Mouse (Mus musculus) myocyte (in vitro differentiated cells): ENCODE measurements at regions not wholly inside any gene's neighbourhood (a gene's known extent, or its start where the extent isn't known, plus 50 kb on each side); places are given as distances from the start of the nearest gene placed in this dataset.

Source experiments
- CEBPB ChIP-seq: IDR thresholded peaks from 2 replicates; pipeline ENCODE4 v1.6.1; 2011; ENCODE audit warnings: mild to moderate bottlenecking, moderate library complexity; ENCODE audit not compliant: poor library complexity, insufficient read depth, severe bottlenecking
- E2F4 ChIP-seq: IDR thresholded peaks from one replicate; pipeline ENCODE4 v1.6.1; 2011; ENCODE audit warnings: mild to moderate bottlenecking, control low read depth, moderate library complexity; ENCODE audit not compliant: insufficient read depth
- MYOD1 ChIP-seq, 3 experiments: IDR thresholded peaks; one replicate each; pipeline ENCODE4 v1.6.1; 2011; ENCODE audit warnings: control low read depth in 2 of 3, low read depth in 2 of 3, mild to moderate bottlenecking in 2 of 3, moderate library complexity in 1 of 3; ENCODE audit not compliant: insufficient read length in 2 of 3, control insufficient read depth in 1 of 3
- POLR2A ChIP-seq: IDR thresholded peaks from one replicate; pipeline ENCODE4 v1.6.1; 2011; ENCODE audit warnings: low read depth, mild to moderate bottlenecking, control low read depth, moderate library complexity; ENCODE audit not compliant: insufficient read length
- POLR2AphosphoS2 ChIP-seq: IDR thresholded peaks from one replicate; pipeline ENCODE4 v1.6.1; 2011; ENCODE audit warnings: low read depth, control low read depth; ENCODE audit not compliant: insufficient read length
- SRF ChIP-seq: IDR thresholded peaks from one replicate; pipeline ENCODE4 v1.6.1; 2011; ENCODE audit warnings: low read depth; ENCODE audit not compliant: control insufficient read depth, insufficient read length
- TCF12 ChIP-seq: IDR thresholded peaks from one replicate; pipeline ENCODE4 v1.6.1; 2011; ENCODE audit warnings: mild to moderate bottlenecking, control low read depth; ENCODE audit not compliant: poor library complexity, insufficient read depth, severe bottlenecking
- USF1 ChIP-seq: IDR thresholded peaks from one replicate; pipeline ENCODE4 v1.6.1; 2011; ENCODE audit warnings: low read depth, mild to moderate bottlenecking, control low read depth, moderate library complexity

DNA sequence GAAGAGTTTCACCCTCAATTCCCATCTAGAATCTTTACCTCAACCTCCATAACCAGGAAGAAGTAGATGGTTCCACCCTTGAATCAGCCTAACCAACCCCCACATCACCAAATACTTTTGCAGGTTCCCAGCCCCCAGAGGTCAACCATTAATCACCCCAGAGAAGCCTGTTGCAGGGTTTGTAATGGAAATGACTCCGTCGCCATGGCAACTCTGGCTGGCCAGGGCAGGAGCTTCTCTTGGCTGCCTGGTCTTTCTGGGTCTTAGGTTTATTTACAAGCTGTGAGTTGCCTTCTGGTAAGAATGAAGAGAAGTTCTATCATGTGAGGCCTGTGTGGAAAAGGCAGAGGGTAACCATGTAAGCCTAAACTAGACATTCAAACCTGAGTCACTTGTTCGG, 163.2 kb upstream of the Ncam1 start:
- TF ChIP-seq POLR2A, result no peak
- TF ChIP-seq USF1, result no peak
- no peak for TF ChIP-seq CEBPB
- no peak for TF ChIP-seq TCF12
- TF ChIP-seq POLR2AphosphoS2, result no peak
- no peak for TF ChIP-seq SRF
- TF ChIP-seq E2F4, result no peak
- TF ChIP-seq MYOD1 (IDR thresholded peaks at IDR 0.05; ENCODE audit: control insufficient read depth in 1 of 3, insufficient read length in 2 of 3, low read depth in 2 of 3), result no peak
